Mouse (Mus musculus): Measurements from ENCODE around the gene Brd7. TPM values are rescaled to one million over a fixed set of nuclear protein-coding genes. Genes with fewer than 3 reads are reported as not detected.

Gene Brd7
- total RNA-seq (2023): 56.0 TPM

GRCm38 (mm10) chr8:88361708-88362428 lies at the start of gene Brd7:
Gene Brd7 (minus strand): TSS chr8:88362194.

Other genes with a start within 250 kb of the Brd7 start
- 21.7 TPM for gene Cnep1r1, start 243.4 kb downstream of the Brd7 start, total RNA-seq (2023)
- 31.8 TPM for gene Heatr3, start 224.3 kb downstream of the Brd7 start, total RNA-seq (2023)
- 68.8 TPM for gene Tent4b, start 163.0 kb downstream of the Brd7 start, total RNA-seq (2023)
- 251 TPM for gene Adcy7, start 89.8 kb downstream of the Brd7 start, total RNA-seq (2023)
- not detected for gene Nkd1, start 159.2 kb upstream of the Brd7 start, total RNA-seq (2023)